21 mouse cellular contexts compared by ENCODE assay signal in the genomic region with DNA sequence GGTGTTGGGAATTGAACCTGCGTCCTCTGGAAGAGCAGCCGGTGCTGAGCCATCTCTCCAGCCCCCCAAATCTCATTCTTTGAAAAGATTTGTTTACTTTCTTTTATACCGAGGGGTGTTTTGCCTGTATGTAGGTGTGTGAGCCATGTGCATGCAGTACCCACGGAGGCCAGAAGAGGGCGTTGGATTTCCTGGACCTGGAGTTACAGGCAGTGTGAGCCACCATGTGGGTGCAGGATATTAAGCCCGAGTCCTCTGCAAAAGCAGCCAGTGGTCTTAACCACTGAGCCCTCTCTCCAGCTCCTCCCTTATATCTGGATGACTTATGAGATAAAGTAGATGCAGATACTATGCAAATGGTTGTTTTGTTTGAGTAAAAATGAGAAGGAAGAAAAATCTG. TPM values are rescaled to one million over a fixed set of nuclear protein-coding genes. Genes with fewer than 3 reads are reported as not detected.
DNase-seq lines count a peak whose midpoint lies in the region; ATAC-seq and TF ChIP-seq lines count a peak whose summit lies in the region.
"Had no signal": no experiment of that assay in that cellular context is flagged by ENCODE, and none has a peak within 500 bp of the region (broad histone marks: within the 10 kb centered on the region; RNA-seq: fewer than 3 reads in every experiment).

No protein-coding gene starts in this region.

- no peak for TF ChIP-seq POLR2A in lung, adult 2 months (IDR thresholded peaks at IDR 0.05; ENCODE audit: borderline replicate concordance, extremely low read depth, low read depth, low read length)
- no peak for TF ChIP-seq POLR2A in olfactory bulb, adult 2 months (IDR thresholded peaks at IDR 0.05; ENCODE audit: insufficient read depth, low read depth, low read length)

- no peak overlapping the region for H3K27ac ChIP-seq in hindbrain, embryonic 11.5 days (ENCODE audit: low read depth, low read length)
- no peak overlapping the region for H3K27ac ChIP-seq in hindbrain, embryonic 16.5 days (ENCODE audit: low read depth, low read length)
- H3K27ac ChIP-seq in lung, embryonic 14.5 days (ENCODE audit: low read depth), result no peak overlapping the region
- H3K27ac ChIP-seq in olfactory bulb, adult 2 months (ENCODE audit: insufficient read depth, low read depth, low read length), result no peak overlapping the region
- H3K27ac ChIP-seq in heart, embryonic 11.5 days (ENCODE audit: low read depth, low read length), result no peak overlapping the region
- H3K27ac ChIP-seq: limb, embryonic 13.5 days; midbrain, embryonic 10.5 days had no signal

- no peaks in the 10 kb centered on the region for H3K9me3 ChIP-seq in hindbrain, embryonic 11.5 days (ENCODE audit: control insufficient read depth, low read length)
- no peaks in the 10 kb centered on the region for H3K9me3 ChIP-seq in hindbrain, embryonic 16.5 days (ENCODE audit: control insufficient read depth, low read length)
- no peaks in the 10 kb centered on the region for H3K9me3 ChIP-seq in lung, embryonic 14.5 days (ENCODE audit: low read depth, low read length)
- no peaks in the 10 kb centered on the region for H3K9me3 ChIP-seq in heart, embryonic 11.5 days (replicated peaks; ENCODE audit: control insufficient read depth, low read length)
- H3K9me3 ChIP-seq: limb, embryonic 13.5 days; midbrain, embryonic 10.5 days had no signal

- H3K27me3 ChIP-seq in hindbrain, embryonic 11.5 days (ENCODE audit: control insufficient read depth, insufficient read depth, low read length), result peaks cover 11% of the 10 kb centered on the region
- peaks cover 2% of the 10 kb centered on the region; the same call in 1 of the 2 replicates for H3K27me3 ChIP-seq in hindbrain, embryonic 16.5 days (replicated peaks; ENCODE audit: control insufficient read depth, insufficient read depth, low read length)
- H3K27me3 ChIP-seq in lung, embryonic 14.5 days (ENCODE audit: insufficient read depth, low read length), result no peaks in the 10 kb centered on the region; the same call in 1 of the 2 replicates
- peaks cover 28% of the 10 kb centered on the region for H3K27me3 ChIP-seq in heart, embryonic 11.5 days (ENCODE audit: control insufficient read depth, insufficient read depth, low read length)

- H3K9ac ChIP-seq in hindbrain, embryonic 11.5 days (ENCODE audit: low read depth, low read length), result no peak overlapping the region
- H3K9ac ChIP-seq in hindbrain, embryonic 16.5 days (ENCODE audit: low read depth, low read length), result no peak overlapping the region
- no peak overlapping the region for H3K9ac ChIP-seq in lung, embryonic 14.5 days
- H3K9ac ChIP-seq in heart, embryonic 11.5 days (ENCODE audit: low read depth, low read length), result no peak overlapping the region
- H3K9ac ChIP-seq: limb, embryonic 13.5 days had no signal

- H3K4me3 ChIP-seq in hindbrain, embryonic 11.5 days (ENCODE audit: low read depth, low read length), result no peak overlapping the region
- no peak overlapping the region for H3K4me3 ChIP-seq in hindbrain, embryonic 16.5 days (ENCODE audit: low read length)
- no peak overlapping the region for H3K4me3 ChIP-seq in lung, embryonic 14.5 days (ENCODE audit: low read depth, low read length)
- H3K4me3 ChIP-seq in lung, adult 2 months (replicated peaks; ENCODE audit: extremely low read depth, low read depth, low read length), result no peak overlapping the region
- H3K4me3 ChIP-seq in olfactory bulb, adult 2 months (ENCODE audit: insufficient read depth, low read depth, low read length), result no peak overlapping the region
- H3K4me3 ChIP-seq in heart, embryonic 11.5 days (ENCODE audit: low read depth, low read length), result no peak overlapping the region
- H3K4me3 ChIP-seq: limb, embryonic 13.5 days; midbrain, embryonic 10.5 days had no signal

- WGBS in hindbrain, embryonic 11.5 days, result 79% methylated on average over 6 of the region's 6 CpGs
- 86% methylated on average over 6 of the region's 6 CpGs for WGBS in hindbrain, embryonic 16.5 days
- 74% methylated on average over 6 of the region's 6 CpGs for WGBS in lung, embryonic 14.5 days
- 77% methylated on average over 6 of the region's 6 CpGs for WGBS in lung, adult 2 months
- 86% methylated on average over 6 of the region's 6 CpGs for WGBS in olfactory bulb, adult 2 months
- WGBS in heart, embryonic 11.5 days (ENCODE audit: insufficient replicate concordance), result 70% methylated on average over 6 of the region's 6 CpGs

- H3K4me2 ChIP-seq in hindbrain, embryonic 11.5 days (replicated peaks; ENCODE audit: low read depth, low read length), result no peak overlapping the region
- H3K4me2 ChIP-seq in hindbrain, embryonic 16.5 days (ENCODE audit: low read length), result no peak overlapping the region
- H3K4me2 ChIP-seq in lung, embryonic 14.5 days, result no peak overlapping the region
- H3K4me2 ChIP-seq in heart, embryonic 11.5 days, result no peak overlapping the region
- H3K4me2 ChIP-seq: limb, embryonic 13.5 days had no signal

- no peaks in the 10 kb centered on the region for H3K36me3 ChIP-seq in hindbrain, embryonic 11.5 days (ENCODE audit: control insufficient read depth, insufficient read depth, low read length)
- no peaks in the 10 kb centered on the region for H3K36me3 ChIP-seq in hindbrain, embryonic 16.5 days (ENCODE audit: control insufficient read depth, insufficient read depth, low read length)
- H3K36me3 ChIP-seq in lung, embryonic 14.5 days (ENCODE audit: insufficient read depth), result no peaks in the 10 kb centered on the region
- H3K36me3 ChIP-seq in heart, embryonic 11.5 days (ENCODE audit: control insufficient read depth, insufficient read depth, low read length), result no peaks in the 10 kb centered on the region
- H3K36me3 ChIP-seq: limb, embryonic 13.5 days; midbrain, embryonic 10.5 days had no signal

- peak; percentile 21 for DNase-seq in hindbrain, embryonic 11.5 days (ENCODE audit: low spot score)
- DNase-seq in lung, embryonic 14.5 days, result no peak
- DNase-seq in lung, adult 2 months, result no peak
- peak; percentile 76 for DNase-seq in ES-CJ7 (ENCODE audit: low read depth, low spot score)
- no peak for DNase-seq in adrenal gland, postnatal 4 days (ENCODE audit: low spot score in 2 of 2)
- DNase-seq: heart, adult 18-20 months; kidney, postnatal 4 days; spleen, adult 18-20 months had no signal

- TF ChIP-seq CTCF in lung, embryonic 14.5 days (IDR thresholded peaks at IDR 0.05; ENCODE audit: low read depth), result peak; percentile 55
- no peak for TF ChIP-seq CTCF in lung, adult 2 months (IDR thresholded peaks at IDR 0.05; ENCODE audit: insufficient read depth, low read length)
- TF ChIP-seq CTCF in olfactory bulb, adult 2 months (IDR thresholded peaks at IDR 0.05; ENCODE audit: insufficient read depth, low read depth, low read length), result peak; percentile 56; the same call in 1 of the 2 replicates

- ATAC-seq in hindbrain, embryonic 11.5 days (ENCODE audit: low FRiP score), result no peak
- no peak for ATAC-seq in hindbrain, embryonic 16.5 days
- ATAC-seq in lung, embryonic 14.5 days (ENCODE audit: insufficient read depth), result no peak
- ATAC-seq in heart, embryonic 11.5 days (replicated peaks; ENCODE audit: insufficient number of reproducible peaks, low FRiP score, low TSS enrichment), result no peak
- ATAC-seq: intestine, embryonic 16.5 days; Patski had no signal

- peaks cover 6% of the 10 kb centered on the region; the same call in 1 of the 2 replicates for H3K4me1 ChIP-seq in hindbrain, embryonic 11.5 days (replicated peaks; ENCODE audit: control insufficient read depth, insufficient read depth, low read length)
- H3K4me1 ChIP-seq in hindbrain, embryonic 16.5 days (ENCODE audit: control insufficient read depth, insufficient read depth, low read depth, low read length), result no peaks in the 10 kb centered on the region
- H3K4me1 ChIP-seq in lung, embryonic 14.5 days (ENCODE audit: insufficient read depth), result no peaks in the 10 kb centered on the region
- H3K4me1 ChIP-seq in lung, adult 2 months (ENCODE audit: control insufficient read depth, insufficient read depth, low read length), result no peaks in the 10 kb centered on the region
- peaks cover 2% of the 10 kb centered on the region; the same call in 1 of the 2 replicates for H3K4me1 ChIP-seq in olfactory bulb, adult 2 months (ENCODE audit: control insufficient read depth, insufficient read depth, low read length)
- no peaks in the 10 kb centered on the region for H3K4me1 ChIP-seq in heart, embryonic 11.5 days (ENCODE audit: control insufficient read depth, insufficient read depth, low read length)
- H3K4me1 ChIP-seq: limb, embryonic 13.5 days had no signal

RNA-seq across cellular contexts. Expression of gene Tspan17, which starts 13.8 kb away (rescaled TPM):
- polyA plus RNA-seq in hindbrain, embryonic 11.5 days (2014; fragmentation: Nextera tagmentation; extraction: Ambion mirVana), result 12.0 and 13.2 TPM in 2 replicates
- polyA plus RNA-seq in hindbrain, embryonic 16.5 days (2015; fragmentation: Nextera tagmentation; extraction: Ambion mirVana), result 105 and 131 TPM in 2 replicates
- polyA plus RNA-seq in lung, embryonic 14.5 days (2014; fragmentation: Nextera tagmentation; extraction: Ambion mirVana), result 6.5 and 8.7 TPM in 2 replicates
- 32.1 and 34.7 TPM in 2 replicates for polyA plus RNA-seq in lung, adult 2 months (2012; rRNA removed)
- not detected in 2 replicates for polyA plus RNA-seq in olfactory bulb, adult 2 months (2012; ENCODE audit: insufficient read depth, insufficient read length, low replicate concordance, missing spikeins)
- 2.4 and 3.9 TPM in 2 replicates for polyA plus RNA-seq in heart, embryonic 11.5 days (2014; fragmentation: Nextera tagmentation; extraction: Ambion mirVana)
- 10 to 100 TPM; 33.0 to 38.4 TPM for total RNA-seq in adrenal gland, postnatal 4 days (2021)

RNA-seq across cellular contexts. Expression of gene Eif4e1b, which starts 19.2 kb away (rescaled TPM):
- not detected in 2 replicates for polyA plus RNA-seq in hindbrain, embryonic 11.5 days (2014; fragmentation: Nextera tagmentation; extraction: Ambion mirVana)
- not detected in 2 replicates for polyA plus RNA-seq in hindbrain, embryonic 16.5 days (2015; fragmentation: Nextera tagmentation; extraction: Ambion mirVana)
- not detected in 2 replicates for polyA plus RNA-seq in lung, embryonic 14.5 days (2014; fragmentation: Nextera tagmentation; extraction: Ambion mirVana)
- not detected in 2 replicates for polyA plus RNA-seq in lung, adult 2 months (2012; rRNA removed)
- polyA plus RNA-seq in olfactory bulb, adult 2 months (2012; ENCODE audit: insufficient read depth, insufficient read length, low replicate concordance, missing spikeins), result not detected in 2 replicates
- polyA plus RNA-seq in heart, embryonic 11.5 days (2014; fragmentation: Nextera tagmentation; extraction: Ambion mirVana), result not detected in 2 replicates
- total RNA-seq in adrenal gland, postnatal 4 days (2021), result not detected
- total RNA-seq: adrenal gland, adult 18-20 months; heart, adult 18-20 months; heart, postnatal 25 days; left cerebral cortex, adult 18-20 months had no signal
- polyA plus RNA-seq: C2C12; embryonic facial prominence, embryonic 11.5 days; frontal cortex, adult 2 months; intestine, embryonic 16.5 days; limb, embryonic 13.5 days; midbrain, embryonic 10.5 days; Patski had no signal

RNA-seq across cellular contexts. Expression of gene Sncb, which starts 36.6 kb away (rescaled TPM):
- 2.3 and 2.5 TPM in 2 replicates for polyA plus RNA-seq in hindbrain, embryonic 11.5 days (2014; fragmentation: Nextera tagmentation; extraction: Ambion mirVana)
- polyA plus RNA-seq in hindbrain, embryonic 16.5 days (2015; fragmentation: Nextera tagmentation; extraction: Ambion mirVana), result 130 and 157 TPM in 2 replicates
- not detected in 2 replicates for polyA plus RNA-seq in lung, embryonic 14.5 days (2014; fragmentation: Nextera tagmentation; extraction: Ambion mirVana)
- polyA plus RNA-seq in lung, adult 2 months (2012; rRNA removed), result not detected in 2 replicates
- polyA plus RNA-seq in olfactory bulb, adult 2 months (2012; ENCODE audit: insufficient read depth, insufficient read length, low replicate concordance, missing spikeins), result not detected in 2 replicates
- polyA plus RNA-seq in heart, embryonic 11.5 days (2014; fragmentation: Nextera tagmentation; extraction: Ambion mirVana), result 0.27 and 0.59 TPM in 2 replicates
- total RNA-seq in adrenal gland, postnatal 4 days (2021), result 1 to 10 TPM; 3.9 to 4.7 TPM
- total RNA-seq: heart, adult 18-20 months; heart, postnatal 25 days had no signal
- polyA plus RNA-seq: C2C12; limb, embryonic 13.5 days; Patski had no signal

RNA-seq across cellular contexts. Expression of gene Gprin1, which starts 53.3 kb away (rescaled TPM):
- polyA plus RNA-seq in hindbrain, embryonic 11.5 days (2014; fragmentation: Nextera tagmentation; extraction: Ambion mirVana), result 7.5 and 11.2 TPM in 2 replicates
- 4.5 and 5.7 TPM in 2 replicates for polyA plus RNA-seq in hindbrain, embryonic 16.5 days (2015; fragmentation: Nextera tagmentation; extraction: Ambion mirVana)
- polyA plus RNA-seq in lung, embryonic 14.5 days (2014; fragmentation: Nextera tagmentation; extraction: Ambion mirVana), result 0.34 and 0.53 TPM in 2 replicates
- polyA plus RNA-seq in lung, adult 2 months (2012; rRNA removed), result 0.07 and 0.09 TPM in 2 replicates
- not detected in 2 replicates for polyA plus RNA-seq in olfactory bulb, adult 2 months (2012; ENCODE audit: insufficient read depth, insufficient read length, low replicate concordance, missing spikeins)
- 0.13 TPM in 2 replicates for polyA plus RNA-seq in heart, embryonic 11.5 days (2014; fragmentation: Nextera tagmentation; extraction: Ambion mirVana)
- 10 to 100 TPM; 10.4 to 10.5 TPM for total RNA-seq in adrenal gland, postnatal 4 days (2021)
- total RNA-seq: heart, adult 18-20 months; heart, postnatal 25 days had no signal

Comparison
In these comparisons a context has a peak if more than half of its experiments do, and no peak if none do; other contexts are left out.
1. RNA of gene Sncb, which starts 36.6 kb away (polyA plus RNA-seq): 130 to 157 TPM in hindbrain, embryonic 16.5 days; 2.3 to 2.5 TPM in hindbrain, embryonic 11.5 days, 0.27 to 0.59 TPM in heart, embryonic 11.5 days, not detected in lung, embryonic 14.5 days, not detected in lung, adult 2 months and not detected in olfactory bulb, adult 2 months; every median in the first group is over 10 times any median in the second.
2. DNase-seq: peak in hindbrain, embryonic 11.5 days (single experiment) and ES-CJ7 (single experiment); none in lung, embryonic 14.5 days (single experiment), lung, adult 2 months (single experiment) and adrenal gland, postnatal 4 days (0 of 2).